Mouse (Mus musculus): Measurements from ENCODE around the gene Kcnip1.

GRCm38 (mm10) chr11:33772615-33773141, 220.3 kb downstream of the Kcnip1 start:
- no peak for TF ChIP-seq POLR2A (IDR thresholded peaks at IDR 0.05; ENCODE audit: low read depth, low read length)
- no peak for TF ChIP-seq CTCF (IDR thresholded peaks at IDR 0.05; ENCODE audit: extremely low read depth, insufficient read depth, insufficient read length, insufficient replicate concordance)
